Mouse (Mus musculus): ENCODE results near the gene Rbm33. TPM values are rescaled to one million over a fixed set of nuclear protein-coding genes. Genes with fewer than 3 reads are reported as not detected.
A peak's percentile ranks its signal among the peaks of the same experiment; 100 is the strongest.

The Rbm33 gene
- polyA plus RNA-seq, 1 experiment from 2014 or later, result 31.4 TPM

DNA sequence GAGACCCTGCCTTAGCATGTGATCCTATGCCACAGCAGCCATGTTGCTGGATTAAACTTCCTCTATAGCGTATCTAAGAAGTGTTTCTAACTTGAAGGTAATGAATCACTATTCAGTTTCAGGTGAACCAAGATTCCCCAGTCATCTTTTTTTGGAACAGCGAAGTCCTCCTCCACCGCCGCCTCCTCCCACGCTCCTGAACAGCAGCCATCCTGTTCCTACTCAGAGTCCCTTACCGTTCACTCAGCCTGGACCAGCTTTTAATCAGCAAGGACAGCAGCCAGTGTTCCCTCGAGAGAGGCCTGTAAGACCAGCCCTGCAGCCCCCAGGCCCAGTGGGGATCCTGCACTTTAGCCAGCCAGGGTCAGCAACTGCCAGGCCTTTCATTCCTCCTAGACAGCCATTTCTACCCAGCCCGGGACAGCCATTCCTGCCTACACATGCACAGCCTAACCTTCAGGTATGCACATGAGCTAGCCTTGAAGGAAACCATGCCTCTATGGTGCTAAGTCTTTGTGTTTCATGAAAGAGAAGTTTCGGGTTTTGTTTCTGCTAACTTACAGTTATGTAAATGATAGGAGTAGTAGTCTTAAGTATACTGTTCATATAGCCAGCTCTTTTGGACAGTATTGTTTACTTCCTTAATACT is 70.7 kb downstream of the Rbm33 start:
- Histone ChIP-seq H3K4me1 (ENCODE audit: control insufficient read depth, insufficient read depth, low read length) (no peaks in the 10 kb centered on the region), H3K4me2 (ENCODE audit: low read length) (no peak overlapping the region), H3K9ac (replicated peaks; ENCODE audit: low read length) (no peak overlapping the region), H3K27ac (replicated peaks; ENCODE audit: low read depth, low read length) (no peak overlapping the region), H3K9me3 (ENCODE audit: control insufficient read depth, low read length) (no peaks in the 10 kb centered on the region), H3K36me3 (ENCODE audit: control insufficient read depth, insufficient read depth, low read length) (peaks cover 59% of the 10 kb centered on the region), H3K4me3 (replicated peaks; ENCODE audit: low read depth, low read length) (no peak overlapping the region), H3K27me3 (ENCODE audit: control insufficient read depth, insufficient read depth, low read length) (no peaks in the 10 kb centered on the region)
- DNase-seq, result no peak
- 81% methylated on average over 9 of the region's 9 CpGs for WGBS
- ATAC-seq (ENCODE audit: low FRiP score, low TSS enrichment), result no peak

DNA sequence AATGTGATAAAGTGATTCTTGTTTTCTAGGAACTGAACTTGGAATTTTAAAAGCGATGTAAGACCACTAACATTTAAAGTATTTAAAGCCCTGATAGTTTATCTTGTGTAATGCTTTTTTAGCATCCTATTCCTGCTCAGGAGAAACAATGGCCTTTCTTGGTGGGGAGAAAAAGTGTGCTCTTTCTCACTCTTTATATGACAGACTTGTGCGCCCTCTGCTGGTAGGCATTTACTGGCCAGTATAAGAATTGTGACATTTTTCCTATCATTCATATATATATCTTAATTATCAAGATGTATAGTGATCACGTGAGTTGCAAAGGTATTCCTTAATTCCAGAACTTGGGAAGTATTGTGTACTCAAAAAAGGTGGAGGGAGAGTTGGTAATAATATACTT is 71.3 kb downstream of the Rbm33 start:
- Histone ChIP-seq H3K9me3 (ENCODE audit: control insufficient read depth, low read length) (no peaks in the 10 kb centered on the region), H3K27me3 (ENCODE audit: control insufficient read depth, insufficient read depth, low read length) (no peaks in the 10 kb centered on the region), H3K27ac (replicated peaks; ENCODE audit: low read depth, low read length) (no peak overlapping the region), H3K4me3 (replicated peaks; ENCODE audit: low read depth, low read length) (no peak overlapping the region), H3K4me2 (ENCODE audit: low read length) (no peak overlapping the region), H3K36me3 (ENCODE audit: control insufficient read depth, insufficient read depth, low read length) (peaks cover 59% of the 10 kb centered on the region), H3K9ac (replicated peaks; ENCODE audit: low read length) (no peak overlapping the region), H3K4me1 (ENCODE audit: control insufficient read depth, insufficient read depth, low read length) (no peaks in the 10 kb centered on the region)
- DNase-seq (peak; percentile 93), ATAC-seq (ENCODE audit: low FRiP score, low TSS enrichment) (no peak; the same call in 1 of the 2 replicates)
- WGBS, result 46% methylated on average over 3 of the region's 3 CpGs

DNA sequence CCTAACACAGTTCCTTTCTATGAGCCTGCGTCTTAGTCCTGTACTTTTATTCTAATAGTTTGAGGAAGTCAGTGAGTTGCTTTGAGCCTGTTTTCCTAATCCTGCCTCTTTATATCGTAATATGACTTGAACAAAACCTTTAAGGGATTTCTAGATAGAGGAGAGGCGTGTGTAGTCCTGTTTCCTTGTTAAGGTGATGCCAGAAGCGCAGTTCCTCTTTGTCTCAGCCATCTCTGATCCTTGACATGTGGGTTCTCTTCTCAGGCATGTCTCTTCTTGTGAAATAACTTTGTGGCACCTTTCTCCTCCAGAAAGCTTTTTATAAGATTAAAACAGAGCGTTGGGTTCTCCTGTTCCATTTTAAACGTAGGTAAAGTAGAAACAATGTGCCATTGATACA is 73.3 kb downstream of the Rbm33 start:
- DNase-seq, result no peak
- 95% methylated on average over 6 of the region's 6 CpGs for WGBS

DNA sequence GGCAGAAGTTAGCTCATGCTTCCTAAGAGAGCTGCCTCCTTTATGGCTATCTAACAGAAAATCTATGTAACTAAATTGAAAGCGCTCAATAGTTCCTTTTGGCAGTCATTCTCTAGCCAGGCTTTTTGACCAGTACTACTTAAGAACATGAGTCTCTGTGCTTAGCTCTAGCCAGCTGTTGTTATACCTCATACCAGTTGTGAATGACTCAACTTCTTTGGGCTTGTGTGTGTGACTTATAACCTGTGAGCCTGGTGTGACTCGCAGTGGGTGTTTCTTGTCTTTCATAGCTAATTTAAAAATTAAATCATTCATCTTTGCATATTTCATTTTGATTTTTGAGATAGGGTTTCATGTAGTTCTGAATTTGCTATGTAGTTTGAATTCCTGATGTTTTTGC is 80.4 kb downstream of the Rbm33 start:
- H3K4me1 ChIP-seq (ENCODE audit: control insufficient read depth, insufficient read depth, low read length), result peaks cover 8% of the 10 kb centered on the region; the same call in 1 of the 2 replicates
- no peak for ATAC-seq (ENCODE audit: low FRiP score, low TSS enrichment)
- WGBS, result 97% methylated on average over 2 of the region's 2 CpGs
- no peaks in the 10 kb centered on the region for H3K27me3 ChIP-seq (ENCODE audit: control insufficient read depth, insufficient read depth, low read length)
- H3K4me3 ChIP-seq (replicated peaks; ENCODE audit: low read depth, low read length), result no peak overlapping the region
- no peaks in the 10 kb centered on the region for H3K9me3 ChIP-seq (ENCODE audit: control insufficient read depth, low read length)
- DNase-seq, result no peak
- no peak overlapping the region for H3K27ac ChIP-seq (replicated peaks; ENCODE audit: low read depth, low read length)
- no peak overlapping the region for H3K9ac ChIP-seq (replicated peaks; ENCODE audit: low read length)
- H3K4me2 ChIP-seq (ENCODE audit: low read length), result no peak overlapping the region
- peaks cover 37% of the 10 kb centered on the region for H3K36me3 ChIP-seq (ENCODE audit: control insufficient read depth, insufficient read depth, low read length)

More for the DNA sequence above, 73.3 kb downstream of the Rbm33 start:
- Histone ChIP-seq H3K9me3 (ENCODE audit: control insufficient read depth, low read length) (no peaks in the 10 kb centered on the region), H3K36me3 (ENCODE audit: control insufficient read depth, insufficient read depth, low read length) (peaks cover 74% of the 10 kb centered on the region), H3K9ac (replicated peaks; ENCODE audit: low read length) (no peak overlapping the region), H3K4me1 (ENCODE audit: control insufficient read depth, insufficient read depth, low read length) (no peaks in the 10 kb centered on the region), H3K27ac (replicated peaks; ENCODE audit: low read depth, low read length) (no peak overlapping the region), H3K27me3 (ENCODE audit: control insufficient read depth, insufficient read depth, low read length) (no peaks in the 10 kb centered on the region), H3K4me3 (replicated peaks; ENCODE audit: low read depth, low read length) (no peak overlapping the region), H3K4me2 (ENCODE audit: low read length) (no peak overlapping the region)
- ATAC-seq (ENCODE audit: low FRiP score, low TSS enrichment), result no peak

DNA sequence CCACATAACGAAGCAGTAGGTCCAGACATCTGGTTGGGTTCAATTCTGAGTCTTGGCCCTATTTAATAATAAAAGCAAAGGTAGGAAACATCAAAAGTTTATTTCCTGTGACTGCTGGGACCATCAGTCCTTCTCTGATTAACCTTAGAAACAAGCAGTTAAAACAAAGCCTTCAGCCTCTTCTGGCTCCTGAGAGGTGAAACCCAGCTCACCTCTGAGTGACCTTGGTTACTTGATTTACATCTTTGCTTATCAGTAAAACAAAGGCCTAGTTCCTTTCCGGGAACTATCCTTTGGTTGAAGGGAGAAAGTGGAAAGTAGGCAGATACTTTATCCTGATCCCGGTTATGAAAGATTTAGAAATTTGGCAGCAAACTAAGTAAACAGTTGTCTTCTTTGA is 81.8 kb downstream of the Rbm33 start:
- ATAC-seq (ENCODE audit: low FRiP score, low TSS enrichment), result no peak
- Histone ChIP-seq H3K27ac (replicated peaks; ENCODE audit: low read depth, low read length) (no peak overlapping the region), H3K36me3 (ENCODE audit: control insufficient read depth, insufficient read depth, low read length) (peaks cover 33% of the 10 kb centered on the region), H3K4me1 (ENCODE audit: control insufficient read depth, insufficient read depth, low read length) (peaks cover 8% of the 10 kb centered on the region; the same call in 1 of the 2 replicates), H3K27me3 (ENCODE audit: control insufficient read depth, insufficient read depth, low read length) (no peaks in the 10 kb centered on the region), H3K9ac (replicated peaks; ENCODE audit: low read length) (no peak overlapping the region), H3K9me3 (ENCODE audit: control insufficient read depth, low read length) (no peaks in the 10 kb centered on the region), H3K4me2 (ENCODE audit: low read length) (no peak overlapping the region), H3K4me3 (replicated peaks; ENCODE audit: low read depth, low read length) (no peak overlapping the region)
- WGBS, result 92% methylated on average over 3 of the region's 3 CpGs
- no peak for DNase-seq

DNA sequence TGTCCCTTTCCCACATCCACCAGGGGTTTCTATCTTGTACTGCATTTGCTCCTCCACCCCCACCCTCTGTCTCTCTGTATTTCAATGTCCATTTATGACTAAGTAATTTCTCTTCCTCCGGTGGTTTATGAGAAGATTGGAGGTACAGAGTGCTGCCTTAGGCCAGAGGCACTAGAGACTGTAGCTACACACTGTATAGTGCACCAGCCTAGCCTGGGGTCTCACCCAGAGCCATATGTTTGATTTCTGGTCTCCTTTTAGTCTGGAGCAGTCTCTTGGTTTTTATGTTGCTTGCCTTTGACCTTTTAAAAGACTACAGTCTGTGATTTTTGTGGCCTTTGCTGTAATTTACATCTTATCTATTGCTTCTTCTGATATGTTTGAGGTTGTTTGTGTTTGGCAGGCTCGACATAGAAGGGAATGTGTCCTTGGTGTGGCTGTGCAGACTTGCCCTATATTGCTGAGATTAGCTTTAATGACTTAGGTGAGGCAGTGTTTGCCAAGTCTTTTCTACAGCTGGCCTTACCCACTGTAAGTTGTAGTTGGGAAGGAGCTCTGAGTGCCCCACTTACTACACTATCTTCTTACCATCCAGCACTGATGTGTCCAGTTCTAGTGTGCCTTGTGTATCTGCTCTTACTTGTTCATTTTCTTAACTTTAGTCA is 82.7 kb downstream of the Rbm33 start:
- Histone ChIP-seq H3K4me2 (ENCODE audit: low read length) (no peak overlapping the region), H3K9ac (replicated peaks; ENCODE audit: low read length) (no peak overlapping the region), H3K4me3 (replicated peaks; ENCODE audit: low read depth, low read length) (no peak overlapping the region), H3K27me3 (ENCODE audit: control insufficient read depth, insufficient read depth, low read length) (no peaks in the 10 kb centered on the region), H3K36me3 (ENCODE audit: control insufficient read depth, insufficient read depth, low read length) (peaks cover 24% of the 10 kb centered on the region), H3K4me1 (ENCODE audit: control insufficient read depth, insufficient read depth, low read length) (peaks cover 13% of the 10 kb centered on the region), H3K9me3 (ENCODE audit: control insufficient read depth, low read length) (no peaks in the 10 kb centered on the region), H3K27ac (replicated peaks; ENCODE audit: low read depth, low read length) (no peak overlapping the region)
- WGBS, result 89% methylated on average over 2 of the region's 2 CpGs
- no peak for DNase-seq
- ATAC-seq (ENCODE audit: low FRiP score, low TSS enrichment), result no peak

DNA sequence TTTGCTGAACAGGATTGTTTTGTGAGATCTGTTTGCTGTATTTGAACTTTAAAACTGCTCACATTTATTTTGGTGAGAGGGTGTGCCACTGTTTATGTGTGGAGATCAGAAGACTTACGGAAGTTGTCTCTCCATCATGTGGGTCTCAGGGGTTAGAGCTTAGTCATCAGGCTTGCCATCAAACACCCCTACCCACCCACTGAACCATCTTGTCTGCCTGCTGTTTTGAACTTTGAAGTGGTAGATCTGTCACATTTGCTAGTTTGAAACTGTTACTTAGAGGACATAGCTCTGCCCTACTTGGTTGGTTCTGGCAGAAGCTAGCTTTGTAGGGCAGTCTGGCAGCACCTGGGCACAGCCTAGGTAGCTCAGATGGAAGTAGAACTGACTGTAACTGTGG is 85.8 kb downstream of the Rbm33 start:
- ATAC-seq (ENCODE audit: low FRiP score, low TSS enrichment), result no peak
- WGBS, result 95% methylated on average over 1 of the region's 1 CpGs
- DNase-seq, result no peak
- Histone ChIP-seq H3K27ac (replicated peaks; ENCODE audit: low read depth, low read length) (no peak overlapping the region), H3K9me3 (ENCODE audit: control insufficient read depth, low read length) (no peaks in the 10 kb centered on the region), H3K27me3 (ENCODE audit: control insufficient read depth, insufficient read depth, low read length) (no peaks in the 10 kb centered on the region), H3K4me2 (ENCODE audit: low read length) (no peak overlapping the region), H3K9ac (replicated peaks; ENCODE audit: low read length) (no peak overlapping the region), H3K4me3 (replicated peaks; ENCODE audit: low read depth, low read length) (no peak overlapping the region), H3K36me3 (ENCODE audit: control insufficient read depth, insufficient read depth, low read length) (peaks cover 13% of the 10 kb centered on the region; the same call in 1 of the 2 replicates), H3K4me1 (ENCODE audit: control insufficient read depth, insufficient read depth, low read length) (peaks cover 16% of the 10 kb centered on the region)

DNA sequence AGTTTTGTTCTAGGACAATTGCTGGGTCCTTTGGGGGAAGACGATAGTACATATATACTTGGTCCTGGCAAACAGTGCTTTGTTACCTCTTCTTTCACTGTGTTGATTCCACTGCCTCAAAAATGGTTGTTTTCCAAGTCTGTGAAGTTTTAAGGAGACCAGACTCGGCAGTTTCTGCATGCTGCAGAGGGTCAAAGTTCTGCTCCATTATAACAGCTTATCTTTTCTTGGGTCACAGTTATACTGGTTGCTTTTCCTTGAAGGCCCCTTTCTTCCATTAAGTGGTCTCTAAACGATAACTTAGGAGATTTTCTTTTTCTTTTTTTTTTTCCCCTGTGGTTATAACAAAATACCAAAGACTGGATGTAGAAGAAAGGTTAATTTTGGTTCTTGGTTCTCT is 89.7 kb downstream of the Rbm33 start:
- Histone ChIP-seq H3K9ac (replicated peaks; ENCODE audit: low read length) (no peak overlapping the region), H3K4me1 (ENCODE audit: control insufficient read depth, insufficient read depth, low read length) (peaks cover 8% of the 10 kb centered on the region; the same call in 1 of the 2 replicates), H3K4me2 (ENCODE audit: low read length) (no peak overlapping the region), H3K4me3 (replicated peaks; ENCODE audit: low read depth, low read length) (no peak overlapping the region), H3K27me3 (ENCODE audit: control insufficient read depth, insufficient read depth, low read length) (no peaks in the 10 kb centered on the region), H3K9me3 (ENCODE audit: control insufficient read depth, low read length) (no peaks in the 10 kb centered on the region), H3K27ac (replicated peaks; ENCODE audit: low read depth, low read length) (no peak overlapping the region), H3K36me3 (ENCODE audit: control insufficient read depth, insufficient read depth, low read length) (peaks cover 32% of the 10 kb centered on the region)
- no peak for DNase-seq
- no peak for ATAC-seq (ENCODE audit: low FRiP score, low TSS enrichment)
- 96% methylated on average over 3 of the region's 3 CpGs for whole genome bisulfite sequencing
